Comparison of ENCODE assay signal across 12 mouse cellular contexts in the genomic region with DNA sequence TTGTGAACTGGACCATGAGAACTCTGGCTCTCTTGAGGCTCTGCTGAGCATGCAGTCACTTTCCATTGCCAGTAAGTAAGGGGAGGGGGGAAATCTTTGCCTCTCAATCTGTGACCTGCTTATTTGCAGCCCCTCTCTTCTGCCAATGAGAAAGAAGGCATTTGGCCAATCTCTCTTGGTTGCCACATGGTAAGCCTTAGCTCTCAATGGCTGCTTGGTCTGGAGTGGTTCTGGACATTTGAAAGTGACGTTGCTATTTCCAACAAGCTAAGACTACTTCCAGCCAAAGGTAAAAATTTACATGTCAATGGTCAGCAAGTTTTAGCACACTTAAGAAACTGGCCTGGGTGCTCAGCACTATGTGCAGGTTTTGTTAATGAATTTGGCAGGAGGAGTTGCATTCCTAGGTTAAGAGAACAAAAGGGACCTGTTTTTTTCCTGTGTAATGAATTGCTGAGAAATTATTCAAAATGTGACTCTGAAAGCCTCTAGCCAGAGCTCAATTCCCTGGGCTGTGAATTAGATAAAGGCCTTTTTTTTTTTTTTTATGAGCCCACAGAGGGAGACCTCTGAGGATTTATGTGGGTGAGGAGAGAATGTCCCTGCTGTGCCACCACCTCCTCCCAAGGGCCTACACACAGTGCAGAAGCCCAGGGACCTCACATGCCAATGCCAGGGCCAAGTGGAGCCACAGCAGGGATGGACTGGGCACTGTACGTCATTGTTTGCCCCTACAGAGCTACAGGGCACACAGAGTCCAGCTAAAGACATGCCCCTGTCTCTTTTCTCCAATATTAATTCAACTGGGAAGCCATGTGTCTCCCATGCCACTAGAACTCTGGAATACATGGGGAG.
DNase-seq lines count a peak whose midpoint lies in the region; ATAC-seq and TF ChIP-seq lines count a peak whose summit lies in the region.
"Had no signal": no experiment of that assay in that cellular context is flagged by ENCODE, and none has a peak within 500 bp of the region (broad histone marks: within the 10 kb centered on the region; RNA-seq: fewer than 3 reads in every experiment).

No protein-coding gene starts in this region.

- H3K27me3 ChIP-seq in midbrain, embryonic 11.5 days (ENCODE audit: control insufficient read depth, insufficient read depth, low read length), result no peaks in the 10 kb centered on the region
- H3K27me3 ChIP-seq in midbrain, embryonic 14.5 days (ENCODE audit: control insufficient read depth, insufficient read depth, low read length), result no peaks in the 10 kb centered on the region
- H3K27me3 ChIP-seq in heart, embryonic 12.5 days (replicated peaks), result no peaks in the 10 kb centered on the region
- no peaks in the 10 kb centered on the region for H3K27me3 ChIP-seq in lung, postnatal 0 days (replicated peaks; ENCODE audit: insufficient read depth, low read length)

- no peak overlapping the region for H3K9ac ChIP-seq in midbrain, embryonic 11.5 days (ENCODE audit: low read length)
- H3K9ac ChIP-seq in midbrain, embryonic 14.5 days (replicated peaks; ENCODE audit: low read length), result no peak overlapping the region
- no peak overlapping the region for H3K9ac ChIP-seq in heart, embryonic 12.5 days
- no peak overlapping the region for H3K9ac ChIP-seq in lung, postnatal 0 days (replicated peaks; ENCODE audit: low read depth)
- H3K9ac ChIP-seq: liver, embryonic 14.5 days had no signal

- no peak for TF ChIP-seq CTCF in lung, postnatal 0 days (IDR thresholded peaks at IDR 0.05)

- H3K27ac ChIP-seq in midbrain, embryonic 11.5 days (ENCODE audit: low read depth, low read length), result no peak overlapping the region
- H3K27ac ChIP-seq in midbrain, embryonic 14.5 days (replicated peaks; ENCODE audit: low read depth, low read length), result no peak overlapping the region
- no peak overlapping the region for H3K27ac ChIP-seq in heart, embryonic 12.5 days (ENCODE audit: poor library complexity, severe bottlenecking)
- no peak overlapping the region for H3K27ac ChIP-seq in lung, postnatal 0 days (ENCODE audit: low read length)
- H3K27ac ChIP-seq: liver, embryonic 14.5 days had no signal

- H3K4me2 ChIP-seq in midbrain, embryonic 11.5 days, result no peak overlapping the region
- H3K4me2 ChIP-seq in midbrain, embryonic 14.5 days (ENCODE audit: low read length), result no peak overlapping the region
- no peak overlapping the region for H3K4me2 ChIP-seq in heart, embryonic 12.5 days
- no peak overlapping the region for H3K4me2 ChIP-seq in lung, postnatal 0 days (replicated peaks; ENCODE audit: low read depth, low read length)

- 59% methylated on average over 2 of the region's 2 CpGs for WGBS in midbrain, embryonic 11.5 days
- WGBS in midbrain, embryonic 14.5 days, result 43% methylated on average over 2 of the region's 2 CpGs
- WGBS in heart, embryonic 12.5 days, result 66% methylated on average over 2 of the region's 2 CpGs
- WGBS in lung, postnatal 0 days, result 77% methylated on average over 2 of the region's 2 CpGs

- H3K4me3 ChIP-seq in midbrain, embryonic 11.5 days (ENCODE audit: low read depth, low read length), result no peak overlapping the region
- no peak overlapping the region for H3K4me3 ChIP-seq in midbrain, embryonic 14.5 days (replicated peaks; ENCODE audit: low read depth, low read length)
- H3K4me3 ChIP-seq in heart, embryonic 12.5 days, result no peak overlapping the region
- no peak overlapping the region for H3K4me3 ChIP-seq in lung, postnatal 0 days (ENCODE audit: low read depth, low read length)

- peak; percentile 50 for ATAC-seq in frontal cortex, adult (ENCODE audit: low TSS enrichment)
- ATAC-seq in midbrain, embryonic 11.5 days (ENCODE audit: low FRiP score), result no peak
- no peak for ATAC-seq in midbrain, embryonic 14.5 days (ENCODE audit: low FRiP score, low TSS enrichment)
- no peak for ATAC-seq in heart, embryonic 12.5 days (ENCODE audit: insufficient number of reproducible peaks, low FRiP score)
- ATAC-seq in lung, postnatal 0 days, result no peak

- H3K4me1 ChIP-seq in midbrain, embryonic 11.5 days (ENCODE audit: control insufficient read depth, insufficient read depth, low read length), result no peaks in the 10 kb centered on the region
- no peaks in the 10 kb centered on the region for H3K4me1 ChIP-seq in midbrain, embryonic 14.5 days (ENCODE audit: control insufficient read depth, insufficient read depth, low read length)
- no peaks in the 10 kb centered on the region for H3K4me1 ChIP-seq in heart, embryonic 12.5 days (replicated peaks)
- H3K4me1 ChIP-seq in lung, postnatal 0 days (ENCODE audit: insufficient read depth, low read depth, low read length), result no peaks in the 10 kb centered on the region

- H3K36me3 ChIP-seq in midbrain, embryonic 11.5 days (ENCODE audit: control insufficient read depth, insufficient read depth, low read length), result no peaks in the 10 kb centered on the region
- H3K36me3 ChIP-seq in midbrain, embryonic 14.5 days (ENCODE audit: control insufficient read depth, insufficient read depth, low read length), result no peaks in the 10 kb centered on the region
- H3K36me3 ChIP-seq in heart, embryonic 12.5 days, result no peaks in the 10 kb centered on the region
- H3K36me3 ChIP-seq in lung, postnatal 0 days (ENCODE audit: insufficient read depth, low read length), result no peaks in the 10 kb centered on the region

- intact Hi-C loops in left cerebral cortex, postnatal 14 days (cut with DNase I), result no loop called here

- no peak for TF ChIP-seq EP300 in lung, postnatal 0 days (IDR thresholded peaks at IDR 0.05)

- DNase-seq in frontal cortex, postnatal 25 days (ENCODE audit: low spot score in 2 of 2), result no peak
- DNase-seq in midbrain, embryonic 11.5 days (ENCODE audit: low spot score, missing footprints), result peak; percentile 65
- no peak for DNase-seq in midbrain, embryonic 14.5 days
- DNase-seq in brain, embryonic 18.5 days (ENCODE audit: low read depth, low spot score), result peak; percentile 49
- DNase-seq in left cerebral cortex, postnatal 14 days (ENCODE audit: low spot score in 2 of 2), result peak; percentile 12 to 18
- DNase-seq in lung, postnatal 0 days (ENCODE audit: low spot score), result no peak
- DNase-seq: cerebellum, adult 11 months; gastrocnemius, postnatal 36 days; heart, postnatal 14 days had no signal

- no peaks in the 10 kb centered on the region for H3K9me3 ChIP-seq in midbrain, embryonic 11.5 days (ENCODE audit: control insufficient read depth, low read length)
- no peaks in the 10 kb centered on the region for H3K9me3 ChIP-seq in midbrain, embryonic 14.5 days (ENCODE audit: control insufficient read depth, low read length)
- no peaks in the 10 kb centered on the region for H3K9me3 ChIP-seq in heart, embryonic 12.5 days (replicated peaks)
- H3K9me3 ChIP-seq in lung, postnatal 0 days (ENCODE audit: low read length), result no peaks in the 10 kb centered on the region

Comparison
In these comparisons a context has a peak if more than half of its experiments do, and no peak if none do; other contexts are left out.
1. DNase-seq: peak in midbrain, embryonic 11.5 days (single experiment), brain, embryonic 18.5 days (single experiment) and left cerebral cortex, postnatal 14 days (2 of 2); none in frontal cortex, postnatal 25 days (0 of 2), midbrain, embryonic 14.5 days (single experiment) and lung, postnatal 0 days (single experiment).